Mouse (Mus musculus) thymus, postnatal 36 days (tissue): ENCODE data around the gene Fgfr2.

Experiments
- DNase-seq, 2 experiments: peaks; one replicate each; pipeline ENCODE4 v3.0.0; 2022; ENCODE audit warnings: mixed read lengths in 2 of 2

Gene Fgfr2

GRCm38 (mm10) chr7:133039556-133040255 lies 83.4 kb downstream of the Fgfr2 start:
- no peak for DNase-seq

- DNase-seq: no peak
These were observed 85.5 kb downstream of the Fgfr2 start for GRCm38 (mm10) chr7:133037618-133038017.

DNA sequence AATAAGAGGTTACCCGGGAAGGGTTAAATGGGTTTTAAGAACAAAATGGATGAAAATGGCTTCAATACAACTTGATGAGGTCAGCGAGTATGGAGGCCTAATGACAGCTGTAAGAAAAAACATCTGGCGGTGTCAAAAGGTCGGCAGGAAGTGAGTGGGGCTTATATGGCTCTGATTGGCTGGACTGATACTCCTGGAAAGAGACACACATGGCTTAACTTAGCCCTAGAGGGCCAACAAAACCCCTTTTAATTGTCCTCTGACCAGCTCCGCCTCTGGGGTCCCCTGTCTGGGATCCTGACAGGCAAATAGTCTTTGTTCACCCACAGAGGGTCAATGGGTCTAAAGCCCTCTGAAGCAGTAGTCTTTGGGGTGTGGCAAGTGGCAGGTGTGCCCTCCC lies 85.9 kb downstream of the Fgfr2 start:
- DNase-seq: no peak

GRCm38 (mm10) chr7:133035901-133036300 lies 87.2 kb downstream of the Fgfr2 start:
- DNase-seq: no peak

GRCm38 (mm10) chr7:133032589-133033203 lies 90.5 kb downstream of the Fgfr2 start:
- DNase-seq: no peak

DNA sequence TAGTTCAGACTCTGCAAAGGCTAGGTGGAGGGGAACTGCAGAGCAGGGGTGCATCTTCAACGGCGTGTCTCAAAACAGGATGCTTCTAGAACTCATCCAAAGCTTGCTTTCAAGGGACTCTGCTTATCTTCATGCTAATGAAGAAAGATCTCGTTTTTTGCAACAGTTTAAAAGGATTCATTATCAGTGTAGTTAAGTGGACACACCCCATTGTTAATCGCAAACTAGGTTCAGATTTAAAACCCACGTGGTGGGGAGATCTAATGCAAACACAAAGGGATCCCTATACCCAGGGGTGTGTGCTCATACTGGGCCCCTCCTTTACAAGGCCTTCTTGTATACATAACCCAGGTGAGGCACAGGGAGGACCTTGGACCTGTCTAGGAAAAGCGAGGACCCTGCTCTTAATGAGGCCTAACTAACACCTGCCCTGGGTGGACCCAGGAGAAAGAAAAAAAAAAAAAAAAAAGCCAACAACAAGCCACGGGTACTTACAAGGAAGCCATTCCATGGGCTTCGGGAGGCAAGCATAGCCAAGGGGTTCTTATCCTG lies 93.6 kb downstream of the Fgfr2 start:
- DNase-seq: no peak

GRCm38 (mm10) chr7:133029004-133029403 lies 94.1 kb downstream of the Fgfr2 start:
- DNase-seq: no peak

DNA sequence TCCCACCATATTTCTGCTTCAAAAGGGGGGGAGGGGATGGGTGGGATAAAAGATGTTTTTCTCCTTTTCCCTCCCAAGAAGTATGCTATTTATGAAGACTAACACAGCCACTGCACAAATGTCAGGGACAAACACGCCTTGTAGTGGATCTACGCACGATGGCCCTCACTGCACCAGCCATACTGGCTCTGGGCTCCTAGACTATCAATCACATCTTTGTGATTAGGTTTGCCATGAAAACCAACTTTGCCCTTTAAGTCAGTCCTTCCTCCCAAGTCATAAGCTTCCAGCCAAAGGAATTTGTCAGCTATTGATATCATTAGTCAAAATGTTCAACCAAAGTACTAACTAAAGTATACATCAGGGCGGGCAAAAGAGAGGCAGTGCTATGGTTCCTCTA lies 95.2 kb downstream of the Fgfr2 start:
- DNase-seq: no peak

DNA sequence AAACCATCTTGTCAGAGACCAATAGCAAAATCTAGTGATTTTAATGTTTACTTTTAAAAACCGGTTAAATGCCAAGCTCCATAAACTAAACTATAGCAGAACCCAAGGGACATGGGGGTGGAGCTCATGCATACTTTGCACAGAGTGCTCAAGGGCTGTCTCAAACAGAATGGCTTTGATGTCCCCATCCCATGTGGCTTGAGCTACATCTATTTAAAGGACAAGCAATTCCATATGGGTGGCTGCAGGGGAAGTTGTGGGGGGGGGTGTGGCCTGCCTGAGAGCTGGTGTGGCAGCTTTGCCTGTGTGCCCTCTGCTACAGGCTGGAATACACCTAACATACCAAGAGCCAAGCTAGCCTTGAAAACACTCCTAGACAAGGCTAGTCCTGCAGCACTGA lies 98.5 kb downstream of the Fgfr2 start:
- no peak for DNase-seq

DNA sequence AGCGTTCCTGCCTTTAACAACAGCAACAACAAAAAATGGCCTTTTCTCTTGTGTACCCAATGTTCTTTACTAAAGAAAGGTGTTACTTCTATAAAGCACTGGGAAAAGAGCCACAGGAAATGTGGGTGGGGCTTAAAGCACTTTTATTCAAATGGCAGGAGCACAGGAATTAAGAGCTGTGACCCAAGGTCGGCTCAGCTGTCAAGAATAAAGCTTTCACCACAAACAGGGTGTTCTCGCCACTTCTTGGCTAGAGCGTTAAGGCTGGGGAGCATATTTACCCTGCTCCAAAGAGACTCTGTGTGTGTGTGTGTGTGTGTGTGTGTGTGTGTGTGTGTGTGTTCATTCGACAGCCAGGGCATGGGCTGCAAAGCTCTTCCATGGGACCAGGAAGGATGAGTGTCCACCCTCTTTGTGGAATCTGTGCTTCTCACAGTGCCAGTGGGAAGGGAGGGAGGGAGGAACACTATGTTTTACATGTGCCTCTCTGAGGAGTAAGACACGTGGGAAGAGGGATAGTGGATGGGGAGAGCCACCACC lies 103.6 kb downstream of the Fgfr2 start:
- no peak for DNase-seq

- DNase-seq: no peak
These were observed 104.2 kb downstream of the Fgfr2 start for GRCm38 (mm10) chr7:133018961-133019360.

- DNase-seq: no peak
These were observed 107.6 kb downstream of the Fgfr2 start for GRCm38 (mm10) chr7:133015416-133016070.

DNA sequence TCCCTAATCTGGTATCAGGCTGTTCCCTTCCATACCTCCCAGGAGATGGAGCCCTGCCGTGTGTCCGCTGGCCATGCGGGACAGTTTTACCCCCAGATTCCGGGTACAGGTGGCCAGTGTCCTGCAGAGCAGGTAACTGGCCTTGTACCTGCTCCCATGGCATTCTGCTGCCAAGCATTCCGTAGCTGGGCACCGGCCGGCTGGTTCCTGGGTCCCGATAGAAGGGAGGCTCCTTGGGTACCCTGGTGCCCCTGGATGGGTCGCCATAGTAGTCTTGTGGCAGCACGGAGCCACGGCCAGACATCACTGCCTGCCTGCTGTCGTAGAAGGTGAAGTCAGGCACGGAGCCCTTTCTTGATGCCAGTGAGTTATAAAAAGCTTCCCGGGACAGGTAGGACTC lies 108.5 kb downstream of the Fgfr2 start:
- no peak for DNase-seq

GRCm38 (mm10) chr7:133013923-133014322 lies 109.2 kb downstream of the Fgfr2 start:
- no peak for DNase-seq

- DNase-seq: no peak
These were observed 110.3 kb downstream of the Fgfr2 start for GRCm38 (mm10) chr7:133012637-133013366.

GRCm38 (mm10) chr7:133011611-133012010 lies 111.5 kb downstream of the Fgfr2 start:
- DNase-seq: no peak

DNA sequence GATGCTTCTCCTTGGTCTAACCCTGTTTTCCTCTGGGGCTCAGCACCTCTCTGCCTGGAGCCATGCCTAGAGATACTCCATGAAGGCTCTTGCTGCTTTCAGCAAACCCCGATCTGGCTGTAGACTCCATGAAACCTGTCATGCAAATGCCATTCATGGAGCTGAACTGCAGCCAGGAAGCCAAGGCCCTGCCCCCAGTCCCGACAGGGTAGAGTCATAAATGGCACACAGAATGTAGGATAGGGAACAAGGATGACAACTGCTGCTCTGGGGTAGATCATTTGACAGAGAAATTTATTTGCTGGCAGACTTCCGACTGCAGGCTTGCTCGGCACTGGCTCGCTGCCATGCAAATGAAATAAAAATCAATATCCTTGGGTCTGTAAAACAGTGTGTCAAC lies 112.0 kb downstream of the Fgfr2 start:
- DNase-seq: no peak

DNA sequence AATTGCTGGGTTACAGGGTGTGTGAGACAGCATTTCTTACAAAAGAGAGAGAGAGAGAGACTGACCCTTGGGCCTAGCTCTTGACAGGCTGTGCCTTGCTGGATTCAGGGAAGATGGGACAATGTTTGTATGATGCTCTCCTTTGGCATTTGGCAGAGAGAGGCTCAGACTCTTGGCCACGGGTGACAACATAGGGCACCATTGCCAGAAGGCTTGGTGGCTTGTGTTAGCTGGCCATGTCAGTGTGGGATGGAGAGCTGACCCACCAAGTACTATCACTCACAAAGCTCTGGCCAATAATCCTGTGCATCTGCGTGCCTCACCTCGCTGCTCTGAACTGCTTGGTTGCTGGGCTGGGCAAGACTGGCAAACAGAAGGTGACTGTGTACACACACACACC lies 112.7 kb downstream of the Fgfr2 start:
- DNase-seq: no peak

GRCm38 (mm10) chr7:133009676-133010075 lies 113.5 kb downstream of the Fgfr2 start:
- no peak for DNase-seq

GRCm38 (mm10) chr7:133008663-133009062 lies 114.5 kb downstream of the Fgfr2 start:
- no peak for DNase-seq

- DNase-seq: no peak
These were observed 115.8 kb downstream of the Fgfr2 start for GRCm38 (mm10) chr7:133007343-133007742.

DNA sequence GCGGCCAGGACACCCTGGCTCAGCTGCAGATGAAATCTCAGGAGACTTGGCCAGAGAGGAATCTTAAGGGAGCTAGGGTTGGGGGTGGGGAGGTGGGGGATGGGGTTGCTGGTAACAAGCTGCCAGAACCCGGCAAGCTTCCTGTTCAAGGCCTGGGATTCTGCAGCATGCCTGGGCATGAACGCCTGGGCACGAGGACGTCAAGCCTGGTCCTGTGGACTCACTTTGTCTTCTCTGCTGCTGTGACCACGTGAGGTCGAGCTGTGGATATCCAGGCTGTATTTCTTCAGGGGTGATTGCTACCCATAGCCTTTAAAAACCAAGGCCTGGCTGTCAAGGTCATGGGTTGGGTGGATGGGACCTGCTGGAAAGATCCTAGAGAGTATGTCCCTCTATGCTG lies 117.4 kb downstream of the Fgfr2 start:
- DNase-seq: no peak

GRCm38 (mm10) chr7:133003421-133003820 lies 119.7 kb downstream of the Fgfr2 start:
- peak; percentile 65 to 68 for DNase-seq
